Mouse (Mus musculus) C2C12 (cell line): ENCODE measurements at regions not wholly inside any gene's neighbourhood (a gene's known extent, or its start where the extent isn't known, plus 50 kb on each side); places are given as distances from the start of the nearest gene placed in this dataset.

Experiments used
- CTCF ChIP-seq: IDR thresholded peaks from one replicate; pipeline ENCODE4 v1.5.1; 2011; ENCODE audit not compliant: control insufficient read depth, insufficient read depth, insufficient read length
- MAX ChIP-seq: IDR thresholded peaks from one replicate; pipeline ENCODE4 v1.6.1; 2011; ENCODE audit warnings: mild to moderate bottlenecking, control low read depth
- MYOG ChIP-seq: IDR thresholded peaks from one replicate; pipeline ENCODE4 v1.6.1; 2011; ENCODE audit not compliant: control insufficient read depth, insufficient read length; ENCODE audit errors: extremely low read depth

DNA sequence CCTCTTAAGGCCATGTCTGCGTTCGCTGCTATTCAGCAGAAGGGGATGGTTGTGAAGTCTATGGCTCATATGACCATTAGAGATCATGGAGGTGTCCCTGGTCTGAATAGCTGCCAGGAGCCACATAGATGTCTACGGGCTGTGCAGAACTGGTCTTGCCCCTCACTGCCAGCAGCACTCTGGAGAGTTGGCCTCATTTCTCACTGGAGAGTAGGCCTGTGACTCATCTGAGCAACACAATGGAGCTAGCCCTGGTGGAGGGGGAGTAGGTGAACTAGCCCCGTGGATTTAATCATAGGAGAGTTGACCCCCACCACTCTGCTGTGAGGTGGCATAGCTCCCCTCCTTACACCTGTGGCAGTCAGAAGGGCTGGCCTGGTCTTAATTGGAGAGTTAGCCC is 63.3 kb upstream of the Samsn1 start:
- TF ChIP-seq MYOG, result no peak
- no peak for TF ChIP-seq CTCF
- no peak for TF ChIP-seq MAX
